16 mouse cellular contexts compared by ENCODE assay signal in genomic region chr17:65648371-65649174, GRCm38 (mm10). TPM values are rescaled to one million over a fixed set of nuclear protein-coding genes. Genes with fewer than 3 reads are reported as not detected.
A peak's percentile ranks its signal among the peaks of the same experiment; 100 is the strongest.
DNase-seq lines count a peak whose midpoint lies in the region; ATAC-seq and TF ChIP-seq lines count a peak whose summit lies in the region.
"Had no signal": no experiment of that assay in that cellular context is flagged by ENCODE, and none has a peak within 500 bp of the region (broad histone marks: within the 10 kb centered on the region; RNA-seq: fewer than 3 reads in every experiment).

No protein-coding gene starts in this region.

- no peak overlapping the region for H3K27ac ChIP-seq in kidney, embryonic 16.5 days (ENCODE audit: low read length)
- peak overlapping the region; percentile 50 for H3K27ac ChIP-seq in testis, adult 2 months (ENCODE audit: control insufficient read depth, insufficient read depth, low read depth, low read length)
- H3K27ac ChIP-seq: embryonic facial prominence, embryonic 13.5 days; forebrain, embryonic 12.5 days; heart, embryonic 10.5 days; hindbrain, embryonic 15.5 days; limb, embryonic 13.5 days had no signal

- H3K4me1 ChIP-seq in kidney, embryonic 16.5 days (ENCODE audit: insufficient read depth, low read length), result no peaks in the 10 kb centered on the region
- peaks cover 10% of the 10 kb centered on the region for H3K4me1 ChIP-seq in testis, adult 2 months (ENCODE audit: control insufficient read depth, insufficient read depth, low read length)

- no peak overlapping the region for H3K4me3 ChIP-seq in kidney, embryonic 16.5 days (ENCODE audit: low read length)
- H3K4me3 ChIP-seq in testis, adult 2 months (ENCODE audit: control insufficient read depth, low read depth, low read length), result peak overlapping the region; percentile 42; the same call in 1 of the 2 replicates
- H3K4me3 ChIP-seq: embryonic facial prominence, embryonic 13.5 days; forebrain, embryonic 12.5 days; heart, embryonic 10.5 days; hindbrain, embryonic 15.5 days; limb, embryonic 13.5 days had no signal

- peak; percentile 39; the same call in 1 of the 2 replicates for ATAC-seq in kidney, embryonic 16.5 days (ENCODE audit: low FRiP score, low TSS enrichment)

- no peak for DNase-seq in kidney, postnatal 14 days
- DNase-seq in testis, postnatal 10 days (ENCODE audit: low spot score), result no peak
- DNase-seq in adrenal gland, postnatal 10 days, result peak; percentile 66
- DNase-seq in frontal cortex, adult 2 months (ENCODE audit: extremely low spot score in 1 of 2, low spot score in 1 of 2), result no peak
- no peak for DNase-seq in kidney, adult 18-20 months
- DNase-seq: cerebellum, postnatal 14 days; kidney, postnatal 36 days; lung, embryonic 14.5 days had no signal

- H3K9me3 ChIP-seq in kidney, embryonic 16.5 days (ENCODE audit: low read length), result no peaks in the 10 kb centered on the region
- H3K9me3 ChIP-seq: embryonic facial prominence, embryonic 13.5 days; forebrain, embryonic 12.5 days; heart, embryonic 10.5 days; hindbrain, embryonic 15.5 days; limb, embryonic 13.5 days had no signal

- no peak; the same call in 1 of the 2 replicates for TF ChIP-seq POLR2A in testis, adult 2 months (IDR thresholded peaks at IDR 0.05; ENCODE audit: control insufficient read depth, low read depth, low read length)

- no peak overlapping the region for H3K4me2 ChIP-seq in kidney, embryonic 16.5 days (replicated peaks; ENCODE audit: low read depth, low read length)
- H3K4me2 ChIP-seq: embryonic facial prominence, embryonic 13.5 days; forebrain, embryonic 12.5 days; hindbrain, embryonic 15.5 days; limb, embryonic 13.5 days; lung, embryonic 14.5 days had no signal

- no peak for TF ChIP-seq CTCF in testis, adult 2 months (IDR thresholded peaks at IDR 0.05; ENCODE audit: control insufficient read depth, insufficient read depth, insufficient replicate concordance, low read depth, low read length)

- H3K36me3 ChIP-seq in kidney, embryonic 16.5 days (ENCODE audit: insufficient read depth, low read length), result no peaks in the 10 kb centered on the region
- no peaks in the 10 kb centered on the region for H3K36me3 ChIP-seq in testis, adult 2 months (ENCODE audit: control insufficient read depth, insufficient read depth, low read length)

- 81% methylated on average over 9 of the region's 9 CpGs for WGBS in kidney, embryonic 16.5 days

- no peak overlapping the region for H3K9ac ChIP-seq in kidney, embryonic 16.5 days (replicated peaks; ENCODE audit: low read length)
- H3K9ac ChIP-seq: embryonic facial prominence, embryonic 13.5 days; forebrain, embryonic 12.5 days; hindbrain, embryonic 15.5 days; limb, embryonic 13.5 days; lung, embryonic 14.5 days had no signal

- no peaks in the 10 kb centered on the region for H3K27me3 ChIP-seq in kidney, embryonic 16.5 days (ENCODE audit: insufficient read depth, low read length)
- no peaks in the 10 kb centered on the region for H3K27me3 ChIP-seq in testis, adult 2 months (ENCODE audit: control insufficient read depth, insufficient read depth, low read length)
- H3K27me3 ChIP-seq: embryonic facial prominence, embryonic 13.5 days; forebrain, embryonic 12.5 days; hindbrain, embryonic 15.5 days; limb, embryonic 13.5 days had no signal

RNA-seq across cellular contexts. Expression of gene Txndc2, which starts 6.6 kb away (rescaled TPM):
- polyA plus RNA-seq in kidney, embryonic 16.5 days (2015; fragmentation: Nextera tagmentation; extraction: Ambion mirVana), result 0.09 TPM in 1 of 2 replicates, not detected in the other
- 219 and 252 TPM in 2 replicates for polyA plus RNA-seq in testis, adult 2 months (2012; rRNA removed)
- 10 to 100 TPM in 1 of 2 experiments, 1 to 10 TPM in 1; 7.6 to 13.2 TPM for total RNA-seq in adrenal gland, postnatal 10 days (2021)
- polyA plus RNA-seq in frontal cortex, adult 2 months (2012; rRNA removed), result 0.10 and 0.19 TPM in 2 replicates
- total RNA-seq: gastrocnemius, adult 8-10 months had no signal
- polyA plus RNA-seq: embryonic facial prominence, embryonic 13.5 days; heart, embryonic 10.5 days had no signal

RNA-seq across cellular contexts. Expression of gene Vapa, which starts 35.2 kb away (rescaled TPM):
- polyA plus RNA-seq in kidney, embryonic 16.5 days (2015; fragmentation: Nextera tagmentation; extraction: Ambion mirVana), result 160 and 165 TPM in 2 replicates
- polyA plus RNA-seq in testis, adult 2 months (2012; rRNA removed), result 32.0 and 36.9 TPM in 2 replicates
- 100 to 1,000 TPM; 108 to 115 TPM for total RNA-seq in adrenal gland, postnatal 10 days (2021)
- polyA plus RNA-seq in frontal cortex, adult 2 months (2012; rRNA removed), result 89.6 and 91.4 TPM in 2 replicates

Comparison
In these comparisons a context has a peak if more than half of its experiments do, and no peak if none do; other contexts are left out.
1. RNA of gene Txndc2, which starts 6.6 kb away (polyA plus RNA-seq): 219 to 252 TPM in testis, adult 2 months; 0.10 to 0.19 TPM in frontal cortex, adult 2 months and 0.09 TPM in kidney, embryonic 16.5 days; every median in the first group is over 100 times any median in the second.